ENCODE assay signal across 13 mouse cellular contexts in the genomic region with DNA sequence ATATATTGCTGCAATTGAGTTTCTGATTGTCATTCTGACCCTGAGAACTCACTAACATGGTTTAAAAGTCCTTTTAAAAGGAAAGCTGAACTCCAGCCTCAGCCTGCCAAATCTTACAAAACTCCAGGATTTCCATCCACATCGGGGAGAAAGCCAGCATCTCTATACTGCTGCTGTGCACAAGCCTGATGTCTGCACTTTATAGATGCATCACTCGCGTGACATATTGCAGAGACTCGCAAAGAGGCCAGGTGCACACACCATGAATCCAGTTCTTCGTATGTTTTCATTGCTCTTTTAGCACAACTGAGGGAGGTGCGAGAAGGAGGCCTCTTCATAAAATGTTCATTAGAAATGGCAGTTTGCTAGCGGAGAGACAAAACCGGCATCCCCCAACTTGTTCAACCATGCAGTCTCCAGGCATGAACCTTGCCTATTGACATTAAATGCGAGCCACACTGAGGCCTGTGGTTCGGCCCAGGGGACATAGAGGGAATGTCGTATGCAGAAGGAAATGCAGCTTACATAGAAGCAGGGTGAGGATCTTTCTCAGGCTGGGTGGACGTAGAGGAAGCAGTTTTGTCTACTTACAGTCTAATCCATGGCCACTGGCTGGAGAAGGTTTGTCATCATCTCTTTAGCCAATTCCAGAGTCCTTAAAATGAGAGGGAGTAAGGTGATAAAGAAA.
DNase-seq lines count a peak whose midpoint lies in the region; ATAC-seq and TF ChIP-seq lines count a peak whose summit lies in the region.
"Had no signal": no experiment of that assay in that cellular context is flagged by ENCODE, and none has a peak within 500 bp of the region (broad histone marks: within the 10 kb centered on the region; RNA-seq: fewer than 3 reads in every experiment).

No protein-coding gene starts in this region.

- no peak for DNase-seq in layer of hippocampus, adult 2 months (ENCODE audit: low spot score in 2 of 2)
- no peak for DNase-seq in layer of hippocampus, postnatal 25 days (ENCODE audit: extremely low spot score in 1 of 2, low spot score in 1 of 2)
- no peak for DNase-seq in spleen, postnatal 4 days (ENCODE audit: low spot score in 2 of 2)
- DNase-seq: gastrocnemius, postnatal 10 days; kidney, adult 2 months; layer of hippocampus, postnatal 36 days had no signal

- peaks cover 54% of the 10 kb centered on the region for H3K4me1 ChIP-seq in embryonic facial prominence, embryonic 13.5 days
- peaks cover 39% of the 10 kb centered on the region for H3K4me1 ChIP-seq in hindbrain, embryonic 12.5 days
- H3K4me1 ChIP-seq in midbrain, embryonic 15.5 days = peaks cover 24% of the 10 kb centered on the region

- 0 out of 2 replicates have a peak, but pooled peaks cover 3% of the 10 kb centered on the region for H3K36me3 ChIP-seq in embryonic facial prominence, embryonic 13.5 days
- no peaks in the 10 kb centered on the region; the same call in 1 of the 2 replicates for H3K36me3 ChIP-seq in hindbrain, embryonic 12.5 days
- no peaks in the 10 kb centered on the region for H3K36me3 ChIP-seq in midbrain, embryonic 15.5 days (replicated peaks)
- H3K36me3 ChIP-seq: heart, embryonic 15.5 days had no signal

- no peak for ATAC-seq in embryonic facial prominence, embryonic 13.5 days (ENCODE audit: insufficient number of reproducible peaks, insufficient read depth, low FRiP score, low TSS enrichment, low read depth)
- no peak for ATAC-seq in hindbrain, embryonic 12.5 days (ENCODE audit: low FRiP score)
- no peak for ATAC-seq in midbrain, embryonic 15.5 days (replicated peaks)
- no peak for ATAC-seq in granulocyte monocyte progenitor cell, adult 5-6 weeks (replicated peaks; ENCODE audit: poor library complexity, severe bottlenecking)
- ATAC-seq in CD4-positive, CD25-positive, alpha-beta regulatory T cell, adult 4 months = no peak

- H3K9me3 ChIP-seq in embryonic facial prominence, embryonic 13.5 days = no peaks in the 10 kb centered on the region
- no peaks in the 10 kb centered on the region for H3K9me3 ChIP-seq in hindbrain, embryonic 12.5 days (replicated peaks)
- no peaks in the 10 kb centered on the region for H3K9me3 ChIP-seq in midbrain, embryonic 15.5 days
- H3K9me3 ChIP-seq: heart, embryonic 15.5 days had no signal

- H3K9ac ChIP-seq in embryonic facial prominence, embryonic 13.5 days = no peak overlapping the region
- no peak overlapping the region for H3K9ac ChIP-seq in hindbrain, embryonic 12.5 days
- H3K9ac ChIP-seq in midbrain, embryonic 15.5 days = no peak overlapping the region
- H3K9ac ChIP-seq: heart, embryonic 15.5 days had no signal

- WGBS in embryonic facial prominence, embryonic 13.5 days = 65% methylated on average over 12 of the region's 12 CpGs
- WGBS in hindbrain, embryonic 12.5 days = 69% methylated on average over 12 of the region's 12 CpGs
- WGBS in midbrain, embryonic 15.5 days = 74% methylated on average over 12 of the region's 12 CpGs

- H3K27me3 ChIP-seq in embryonic facial prominence, embryonic 13.5 days = no peaks in the 10 kb centered on the region
- no peaks in the 10 kb centered on the region for H3K27me3 ChIP-seq in hindbrain, embryonic 12.5 days
- H3K27me3 ChIP-seq in midbrain, embryonic 15.5 days (replicated peaks) = no peaks in the 10 kb centered on the region
- H3K27me3 ChIP-seq: heart, embryonic 15.5 days had no signal

- H3K4me2 ChIP-seq in embryonic facial prominence, embryonic 13.5 days = no peak overlapping the region
- H3K4me2 ChIP-seq in hindbrain, embryonic 12.5 days (replicated peaks) = no peak overlapping the region
- no peak overlapping the region for H3K4me2 ChIP-seq in midbrain, embryonic 15.5 days
- H3K4me2 ChIP-seq: heart, embryonic 15.5 days had no signal

- no peak for TF ChIP-seq CTCF in layer of hippocampus, adult 2 months (conservative IDR thresholded peaks at IDR 0.05)

- peak overlapping the region; percentile 61 for H3K27ac ChIP-seq in layer of hippocampus, adult 2 months
- H3K27ac ChIP-seq in embryonic facial prominence, embryonic 13.5 days = peak overlapping the region; percentile 92
- H3K27ac ChIP-seq in hindbrain, embryonic 12.5 days = peak overlapping the region; percentile 24; the same call in 1 of the 2 replicates
- peak overlapping the region; percentile 80 for H3K27ac ChIP-seq in midbrain, embryonic 15.5 days

- no peak overlapping the region for H3K4me3 ChIP-seq in layer of hippocampus, adult 2 months
- H3K4me3 ChIP-seq in embryonic facial prominence, embryonic 13.5 days = no peak overlapping the region
- no peak overlapping the region for H3K4me3 ChIP-seq in hindbrain, embryonic 12.5 days
- no peak overlapping the region for H3K4me3 ChIP-seq in midbrain, embryonic 15.5 days
- H3K4me3 ChIP-seq: heart, embryonic 15.5 days; myocyte had no signal

Comparison
In these comparisons a context has a peak if more than half of its experiments do, and no peak if none do; other contexts are left out.
1. H3K27ac ChIP-seq: peak in every context shown above with its lines; median percentile 92 in embryonic facial prominence, embryonic 13.5 days; 80 in midbrain, embryonic 15.5 days; 61 in layer of hippocampus, adult 2 months; 24 in hindbrain, embryonic 12.5 days.